Mouse (Mus musculus) ES-Bruce4 (cell line): ENCODE results near the gene Pum2. TPM values are rescaled to one million over a fixed set of nuclear protein-coding genes. Genes with fewer than 3 reads are reported as not detected.

Experiments
- H3K27ac ChIP-seq: 2 replicates; pipeline ENCODE4 v1.5.1; 2012; ENCODE audit warnings: low read length, inconsistent platforms; ENCODE audit not compliant: insufficient read depth
- H3K27me3 ChIP-seq: 2 replicates; pipeline ENCODE4 v1.6.1; 2012; ENCODE audit warnings: mild to moderate bottlenecking, low read length, inconsistent platforms; ENCODE audit not compliant: control insufficient read depth, poor library complexity, insufficient read depth, severe bottlenecking
- H3K36me3 ChIP-seq: 2 replicates; pipeline ENCODE4 v1.6.1; 2012; ENCODE audit warnings: inconsistent platforms, mild to moderate bottlenecking, low read length, moderate library complexity; ENCODE audit not compliant: control insufficient read depth, poor library complexity, insufficient read depth, severe bottlenecking
- H3K4me1 ChIP-seq: one replicate; pipeline ENCODE4 v1.8.1; 2011; ENCODE audit warnings: low read length; ENCODE audit not compliant: control insufficient read depth, insufficient read depth
- H3K4me3 ChIP-seq: 2 replicates; pipeline ENCODE4 v1.5.1; 2011; ENCODE audit warnings: low read depth, mild to moderate bottlenecking, low read length
- H3K9ac ChIP-seq: 2 replicates; pipeline ENCODE4 v1.6.1; 2012; ENCODE audit warnings: low read depth, mild to moderate bottlenecking, inconsistent platforms; ENCODE audit not compliant: poor library complexity, severe bottlenecking
- H3K9me3 ChIP-seq: replicated peaks from 2 replicates; pipeline ENCODE4 v1.6.1; 2012; ENCODE audit warnings: mild to moderate bottlenecking, low read length, inconsistent platforms; ENCODE audit not compliant: control insufficient read depth, poor library complexity, insufficient read depth, severe bottlenecking
- CTCF ChIP-seq: IDR thresholded peaks from one replicate; pipeline ENCODE4 v1.8.1; 2011; ENCODE audit warnings: low read depth, low read length
- EP300 ChIP-seq: IDR thresholded peaks from 2 replicates; pipeline ENCODE4 v1.6.1; 2011; ENCODE audit warnings: low read depth, low read length; ENCODE audit not compliant: insufficient read depth
- POLR2A ChIP-seq: IDR thresholded peaks from one replicate; pipeline ENCODE4 v1.8.1; 2011; ENCODE audit warnings: low read length; ENCODE audit not compliant: insufficient read depth
- polyA plus RNA-seq: library from polyadenylated mRNA; stranded (reverse); fragments of >200 nt; gene quantifications from 2 replicates; pipeline ENCODE4 v1.2.4, GENCODE M21; 2011; ENCODE audit warnings: low read depth; ENCODE audit not compliant: missing spikeins, insufficient read depth, insufficient read length

The Pum2 gene
- polyA plus RNA-seq, 1 experiment = 210 TPM

- no peaks in the 10 kb centered on the region for H3K4me1 ChIP-seq
- H3K9ac ChIP-seq = no peak overlapping the region
- no peaks in the 10 kb centered on the region for H3K36me3 ChIP-seq
- no peaks in the 10 kb centered on the region for H3K9me3 ChIP-seq
- H3K27ac ChIP-seq = no peak overlapping the region
- H3K27me3 ChIP-seq = no peaks in the 10 kb centered on the region
- no peak overlapping the region for H3K4me3 ChIP-seq
- TF ChIP-seq CTCF (no peak), EP300 (no peak), POLR2A (no peak)
These were observed 17.3 kb upstream of the Pum2 start for GRCm38 (mm10) chr12:8656596-8656995.

DNA sequence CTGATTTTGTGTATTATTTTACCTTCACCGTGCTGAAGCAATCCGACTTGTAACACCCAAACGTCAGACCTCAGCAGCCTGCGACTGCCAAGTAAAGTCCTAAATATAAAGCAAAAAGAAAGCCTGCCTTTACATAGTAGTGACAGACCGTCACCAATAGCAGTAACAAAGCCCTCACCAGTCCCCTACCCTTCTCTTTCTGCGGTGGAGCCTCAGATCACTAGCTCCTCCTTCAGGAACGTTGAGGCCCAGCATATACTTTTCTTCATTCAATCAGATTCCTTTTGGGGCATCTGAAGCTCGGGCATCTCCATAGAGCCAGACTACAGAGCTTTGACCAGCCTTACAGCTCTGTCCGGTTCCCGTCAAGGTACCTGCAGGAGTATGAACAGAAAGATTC lies 16.8 kb upstream of the Pum2 start:
- TF ChIP-seq CTCF = no peak
- TF ChIP-seq POLR2A = no peak
- no peak for TF ChIP-seq EP300
- Histone ChIP-seq H3K27ac (no peak overlapping the region), H3K4me1 (no peaks in the 10 kb centered on the region), H3K4me3 (no peak overlapping the region), H3K9me3 (no peaks in the 10 kb centered on the region), H3K27me3 (no peaks in the 10 kb centered on the region), H3K36me3 (no peaks in the 10 kb centered on the region), H3K9ac (no peak overlapping the region)

- TF ChIP-seq EP300 = no peak
- TF ChIP-seq POLR2A = no peak
- TF ChIP-seq CTCF = no peak
These were observed 16.1 kb upstream of the Pum2 start for GRCm38 (mm10) chr12:8657629-8658366.

GRCm38 (mm10) chr12:8659406-8660279 lies 14.3 kb upstream of the Pum2 start:
- Histone ChIP-seq H3K4me1 (no peaks in the 10 kb centered on the region), H3K27ac (no peak overlapping the region), H3K9me3 (no peaks in the 10 kb centered on the region), H3K4me3 (no peak overlapping the region), H3K36me3 (no peaks in the 10 kb centered on the region), H3K27me3 (no peaks in the 10 kb centered on the region), H3K9ac (no peak overlapping the region)
- TF ChIP-seq POLR2A = no peak
- no peak for TF ChIP-seq CTCF

More at GRCm38 (mm10) chr12:8657629-8658366, 16.1 kb upstream of the Pum2 start:
- no peak overlapping the region for H3K27ac ChIP-seq
- H3K36me3 ChIP-seq = no peaks in the 10 kb centered on the region
- H3K4me3 ChIP-seq = no peak overlapping the region
- H3K4me1 ChIP-seq = no peaks in the 10 kb centered on the region
- H3K27me3 ChIP-seq = no peaks in the 10 kb centered on the region
- H3K9me3 ChIP-seq = no peaks in the 10 kb centered on the region
- H3K9ac ChIP-seq = no peak overlapping the region

DNA sequence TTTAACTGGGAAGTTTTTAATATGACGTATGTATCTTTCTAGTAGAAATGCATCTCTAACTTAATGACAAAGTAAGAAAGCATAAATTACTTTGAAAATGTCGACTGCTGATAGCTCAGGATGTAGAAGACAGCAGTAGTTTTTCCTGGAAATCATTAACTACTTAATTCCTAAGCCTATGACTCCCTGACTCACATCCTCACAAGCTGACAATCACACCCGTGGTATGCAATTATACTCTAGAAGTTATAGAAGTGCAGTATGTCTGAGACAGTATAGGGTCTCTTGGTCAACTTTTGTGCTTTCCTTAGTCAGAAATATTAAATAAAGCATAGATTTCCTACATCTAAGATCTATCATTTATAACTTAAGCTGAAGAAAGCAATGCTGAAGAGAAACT lies 12.2 kb upstream of the Pum2 start:
- no peak overlapping the region for H3K27ac ChIP-seq
- H3K36me3 ChIP-seq = no peaks in the 10 kb centered on the region
- no peak for TF ChIP-seq EP300
- TF ChIP-seq CTCF = no peak
- TF ChIP-seq POLR2A = no peak
- H3K4me3 ChIP-seq = no peak overlapping the region
- no peaks in the 10 kb centered on the region for H3K27me3 ChIP-seq
- no peak overlapping the region for H3K9ac ChIP-seq
- H3K9me3 ChIP-seq = no peaks in the 10 kb centered on the region
- no peaks in the 10 kb centered on the region for H3K4me1 ChIP-seq

- Histone ChIP-seq H3K4me3 (no peak overlapping the region), H3K4me1 (no peaks in the 10 kb centered on the region), H3K36me3 (no peaks in the 10 kb centered on the region), H3K27ac (no peak overlapping the region), H3K27me3 (no peaks in the 10 kb centered on the region), H3K9me3 (no peaks in the 10 kb centered on the region), H3K9ac (no peak overlapping the region)
- TF ChIP-seq CTCF (no peak), EP300 (no peak)
These were observed 11.8 kb upstream of the Pum2 start for GRCm38 (mm10) chr12:8662175-8662574.
